Mouse (Mus musculus): ENCODE data around the gene Tecpr2. TPM values are rescaled to one million over a fixed set of nuclear protein-coding genes. Genes with fewer than 3 reads are reported as not detected.
A peak's percentile ranks its signal among the peaks of the same experiment; 100 is the strongest.

Tecpr2 gene
- total and polyA plus RNA-seq, 2 experiments from 2014 or later = 4.9 to 22.9 TPM

DNA sequence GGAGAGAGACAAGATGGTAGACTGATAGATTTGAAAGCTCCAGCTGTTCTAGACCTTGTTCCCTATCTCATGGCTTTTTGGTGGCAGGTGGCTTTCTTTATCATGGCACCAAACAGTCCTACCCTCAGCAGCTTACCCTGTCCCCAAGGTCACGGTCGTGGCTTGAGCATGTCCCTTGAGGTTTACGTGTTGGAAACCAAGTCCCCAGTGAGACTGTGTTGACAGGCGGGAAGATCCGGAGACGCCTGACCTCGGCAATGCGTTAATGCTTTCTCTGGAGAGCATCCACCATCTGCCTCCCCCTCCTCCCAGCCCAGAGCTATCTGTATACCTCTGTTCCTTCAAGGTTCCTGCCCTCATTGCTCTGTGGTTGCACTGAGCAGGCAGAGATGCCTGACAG, 94.7 kb downstream of the Tecpr2 start:
- 84% methylated on average over 8 of the region's 8 CpGs for WGBS
- Histone ChIP-seq H3K4me2 (ENCODE audit: low read depth, low read length, poor library complexity, severe bottlenecking) (no peak overlapping the region), H3K4me3 (ENCODE audit: low read depth, low read length) (no peak overlapping the region), H3K27me3 (ENCODE audit: insufficient read depth, low read length) (0 out of 2 replicates have a peak, but pooled peaks cover 3% of the 10 kb centered on the region), H3K9ac (replicated peaks; ENCODE audit: low read length, poor library complexity, severe bottlenecking) (no peak overlapping the region), H3K4me1 (ENCODE audit: insufficient read depth, low read length) (peaks cover 2% of the 10 kb centered on the region; the same call in 1 of the 2 replicates), H3K27ac (ENCODE audit: low read depth, low read length) (no peak overlapping the region), H3K36me3 (ENCODE audit: insufficient read depth, low read length) (no peaks in the 10 kb centered on the region), H3K9me3 (ENCODE audit: low read length) (no peaks in the 10 kb centered on the region)
- DNase-seq (ENCODE audit: low spot score) (no peak), ATAC-seq (ENCODE audit: low FRiP score) (no peak)
- no peak for TF ChIP-seq CTCF (IDR thresholded peaks at IDR 0.05)

DNA sequence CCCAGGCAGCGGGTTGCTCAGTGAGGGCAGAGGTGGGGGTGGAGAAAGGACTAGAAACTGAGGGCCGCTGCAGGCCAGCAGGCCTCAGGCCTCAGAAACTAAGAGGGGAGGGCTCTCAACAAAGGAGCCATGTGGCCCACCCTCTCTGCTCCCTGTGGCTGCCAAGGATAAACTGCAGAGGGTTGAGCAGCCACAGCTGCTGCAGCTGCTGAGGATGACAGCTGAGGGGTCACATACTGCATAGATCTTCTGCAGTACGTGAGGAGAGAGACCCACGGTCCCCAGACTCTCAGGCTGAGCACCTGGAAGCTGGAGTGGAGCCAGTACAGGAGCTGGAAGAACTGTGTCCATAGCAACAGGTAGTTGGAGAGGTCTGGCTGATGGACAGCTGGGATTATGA, 95.5 kb downstream of the Tecpr2 start:
- Histone ChIP-seq H3K36me3 (ENCODE audit: insufficient read depth, low read length) (no peaks in the 10 kb centered on the region), H3K4me1 (ENCODE audit: insufficient read depth, low read length) (no peaks in the 10 kb centered on the region), H3K9ac (replicated peaks; ENCODE audit: low read length, poor library complexity, severe bottlenecking) (no peak overlapping the region), H3K4me3 (ENCODE audit: low read depth, low read length) (no peak overlapping the region), H3K9me3 (ENCODE audit: low read length) (no peaks in the 10 kb centered on the region), H3K27ac (ENCODE audit: low read depth, low read length) (no peak overlapping the region), H3K4me2 (ENCODE audit: low read depth, low read length, poor library complexity, severe bottlenecking) (no peak overlapping the region), H3K27me3 (ENCODE audit: insufficient read depth, low read length) (0 out of 2 replicates have a peak, but pooled peaks cover 3% of the 10 kb centered on the region)
- peak; percentile 9 for DNase-seq (ENCODE audit: low spot score)
- ATAC-seq (ENCODE audit: low FRiP score) = no peak
- WGBS = 76% methylated on average over 4 of the region's 4 CpGs
- no peak for TF ChIP-seq CTCF (IDR thresholded peaks at IDR 0.05)

DNA sequence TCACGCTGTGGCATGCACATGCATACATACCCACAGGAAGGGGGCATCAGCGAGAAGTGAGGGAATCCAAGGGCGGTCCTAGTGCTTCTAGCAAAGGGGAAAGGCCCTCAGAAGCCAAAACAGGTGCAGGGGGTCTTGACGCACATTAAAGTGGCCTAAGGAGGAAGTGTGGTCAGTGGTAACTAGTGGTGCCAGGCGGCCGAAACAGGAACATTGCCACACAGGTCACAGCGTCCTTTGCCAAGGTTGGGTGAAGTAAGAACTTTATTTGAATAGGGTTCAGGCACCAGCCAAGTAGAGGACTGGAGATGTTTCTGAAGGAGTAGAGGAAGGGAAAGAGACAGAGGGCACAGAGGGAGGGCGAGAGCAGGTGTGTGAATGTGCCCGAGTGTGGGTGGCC, 96.1 kb downstream of the Tecpr2 start:
- ATAC-seq (ENCODE audit: low FRiP score) = no peak
- 87% methylated on average over 9 of the region's 9 CpGs for WGBS
- no peak for TF ChIP-seq CTCF (IDR thresholded peaks at IDR 0.05)

DNA sequence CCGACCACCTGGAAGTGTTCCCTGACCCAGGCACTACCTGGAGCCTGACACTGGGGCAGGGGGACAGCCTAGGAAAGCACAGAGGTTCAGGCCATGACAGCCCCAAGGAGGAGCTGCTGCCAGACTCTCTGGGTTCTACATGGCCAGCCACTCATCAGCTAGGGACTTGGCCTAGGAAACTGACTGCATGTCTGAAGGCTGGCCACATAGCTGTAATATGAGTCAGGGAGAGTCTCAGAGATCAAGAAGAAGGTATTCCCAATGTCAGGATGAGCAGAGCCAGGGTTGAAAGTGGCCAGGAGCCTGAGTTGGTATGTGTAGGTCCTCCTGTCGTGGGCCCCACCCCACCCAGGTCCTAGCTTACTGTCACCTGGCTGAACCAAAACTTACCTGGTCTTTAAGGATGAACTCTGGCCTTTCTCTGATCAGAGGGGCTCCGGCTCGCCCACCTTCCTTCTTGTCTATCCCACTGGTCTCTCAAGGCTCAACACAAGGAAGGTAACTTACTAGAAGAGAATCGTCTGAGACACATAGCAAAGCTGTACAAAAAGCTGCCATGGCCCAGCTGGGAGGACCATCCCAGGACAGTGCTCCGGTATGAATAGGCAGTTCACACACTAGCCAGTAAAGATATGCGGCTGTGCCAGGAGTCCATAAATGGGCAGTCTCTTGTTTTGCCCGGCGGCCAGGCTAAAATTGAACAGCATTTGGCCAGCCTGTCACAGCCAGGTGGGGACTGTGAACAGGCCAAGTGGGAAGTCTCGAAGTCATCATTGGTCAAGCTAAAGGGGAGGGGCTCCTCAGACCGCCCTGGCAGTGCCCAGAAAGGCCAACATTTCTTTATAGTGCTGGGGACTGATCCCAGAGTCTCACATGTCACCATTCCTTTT, 97.7 kb downstream of the Tecpr2 start:
- H3K9me3 ChIP-seq (ENCODE audit: low read length) = no peaks in the 10 kb centered on the region
- H3K4me1 ChIP-seq (ENCODE audit: insufficient read depth, low read length) = no peaks in the 10 kb centered on the region
- H3K4me2 ChIP-seq (ENCODE audit: low read depth, low read length, poor library complexity, severe bottlenecking) = no peak overlapping the region
- WGBS = 86% methylated on average over 11 of the region's 11 CpGs
- no peaks in the 10 kb centered on the region for H3K27me3 ChIP-seq (ENCODE audit: insufficient read depth, low read length)
- H3K27ac ChIP-seq (ENCODE audit: low read depth, low read length) = no peak overlapping the region
- no peak overlapping the region for H3K9ac ChIP-seq (replicated peaks; ENCODE audit: low read length, poor library complexity, severe bottlenecking)
- no peak for ATAC-seq (ENCODE audit: low FRiP score)
- no peak for TF ChIP-seq CTCF (IDR thresholded peaks at IDR 0.05)
- no peaks in the 10 kb centered on the region for H3K36me3 ChIP-seq (ENCODE audit: insufficient read depth, low read length)
- no peak for DNase-seq (ENCODE audit: low spot score)
- H3K4me3 ChIP-seq (ENCODE audit: low read depth, low read length) = no peak overlapping the region

More for the DNA sequence above, 96.1 kb downstream of the Tecpr2 start:
- no peak for DNase-seq (ENCODE audit: low spot score)
- Histone ChIP-seq H3K27ac (ENCODE audit: low read depth, low read length) (no peak overlapping the region), H3K4me1 (ENCODE audit: insufficient read depth, low read length) (no peaks in the 10 kb centered on the region), H3K4me2 (ENCODE audit: low read depth, low read length, poor library complexity, severe bottlenecking) (no peak overlapping the region), H3K4me3 (ENCODE audit: low read depth, low read length) (no peak overlapping the region), H3K36me3 (ENCODE audit: insufficient read depth, low read length) (no peaks in the 10 kb centered on the region), H3K27me3 (ENCODE audit: insufficient read depth, low read length) (0 out of 2 replicates have a peak, but pooled peaks cover under 1% of the 10 kb centered on the region), H3K9me3 (ENCODE audit: low read length) (no peaks in the 10 kb centered on the region), H3K9ac (replicated peaks; ENCODE audit: low read length, poor library complexity, severe bottlenecking) (no peak overlapping the region)

DNA sequence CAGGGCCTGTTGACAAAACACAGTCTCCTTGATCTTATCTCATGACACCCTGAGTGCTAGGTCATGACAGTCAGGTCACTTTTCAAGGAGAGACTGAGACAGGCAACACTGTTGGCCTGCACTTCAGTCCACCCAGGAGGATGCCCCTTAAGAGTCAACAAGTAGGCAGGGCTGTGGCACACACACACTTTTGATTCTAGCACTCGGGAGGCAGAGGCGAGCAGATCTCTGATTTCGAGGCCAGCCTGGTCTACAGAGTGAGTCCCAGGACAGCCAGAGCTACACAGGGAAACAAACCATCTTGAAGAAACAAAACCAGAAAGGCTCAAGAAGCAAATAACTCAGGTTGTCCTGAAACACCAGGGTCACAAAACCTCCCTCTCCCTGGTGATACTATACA, 100.3 kb downstream of the Tecpr2 start:
- no peaks in the 10 kb centered on the region for H3K27me3 ChIP-seq (ENCODE audit: insufficient read depth, low read length)
- no peak overlapping the region for H3K27ac ChIP-seq (ENCODE audit: low read depth, low read length)
- no peak overlapping the region for H3K9ac ChIP-seq (replicated peaks; ENCODE audit: low read length, poor library complexity, severe bottlenecking)
- no peak for ATAC-seq (ENCODE audit: low FRiP score)
- H3K4me3 ChIP-seq (ENCODE audit: low read depth, low read length) = no peak overlapping the region
- no peak for DNase-seq (ENCODE audit: low spot score)
- no peaks in the 10 kb centered on the region for H3K36me3 ChIP-seq (ENCODE audit: insufficient read depth, low read length)
- no peak overlapping the region for H3K4me2 ChIP-seq (ENCODE audit: low read depth, low read length, poor library complexity, severe bottlenecking)
- TF ChIP-seq CTCF (IDR thresholded peaks at IDR 0.05) = no peak
- no peaks in the 10 kb centered on the region for H3K4me1 ChIP-seq (ENCODE audit: insufficient read depth, low read length)
- 85% methylated on average over 3 of the region's 3 CpGs for WGBS
- H3K9me3 ChIP-seq (ENCODE audit: low read length) = no peaks in the 10 kb centered on the region

DNA sequence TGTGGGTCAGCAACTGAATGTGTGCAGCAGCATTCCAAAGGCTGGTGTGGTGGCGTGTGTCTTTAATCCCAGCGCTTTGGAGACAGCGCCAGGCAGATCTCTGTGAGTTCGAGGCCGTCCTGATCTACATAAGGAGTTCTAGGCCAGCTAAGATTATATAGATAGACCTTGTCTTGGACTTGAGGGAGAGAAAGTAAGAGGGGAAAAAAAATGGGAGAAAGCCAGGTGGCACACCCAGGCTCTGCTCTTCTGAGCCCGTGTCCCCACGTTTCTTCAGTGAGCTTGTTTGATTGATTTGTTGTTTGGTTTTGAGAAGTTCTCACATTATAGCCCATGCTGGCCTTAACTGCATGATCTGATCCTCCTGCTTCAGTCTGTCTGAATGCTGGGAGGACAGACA, 101.4 kb downstream of the Tecpr2 start:
- Histone ChIP-seq H3K9me3 (ENCODE audit: low read length) (no peaks in the 10 kb centered on the region), H3K4me2 (ENCODE audit: low read depth, low read length, poor library complexity, severe bottlenecking) (no peak overlapping the region), H3K4me1 (ENCODE audit: insufficient read depth, low read length) (no peaks in the 10 kb centered on the region), H3K4me3 (ENCODE audit: low read depth, low read length) (no peak overlapping the region), H3K9ac (replicated peaks; ENCODE audit: low read length, poor library complexity, severe bottlenecking) (no peak overlapping the region), H3K27ac (ENCODE audit: low read depth, low read length) (no peak overlapping the region), H3K36me3 (ENCODE audit: insufficient read depth, low read length) (no peaks in the 10 kb centered on the region), H3K27me3 (ENCODE audit: insufficient read depth, low read length) (no peaks in the 10 kb centered on the region)
- WGBS = 93% methylated on average over 7 of the region's 7 CpGs
- TF ChIP-seq CTCF (IDR thresholded peaks at IDR 0.05) = no peak
- ATAC-seq (ENCODE audit: low FRiP score) = no peak
- no peak for DNase-seq (ENCODE audit: low spot score)
